Mouse (Mus musculus) thymus, adult 2 months (tissue): ENCODE results near the gene Zscan10.

Source experiments
- CTCF ChIP-seq: fragments of 200-500 bp; IDR thresholded peaks from 2 replicates; pipeline ENCODE4 v1.5.1; 2012; ENCODE audit warnings: mild to moderate bottlenecking, control low read depth, low read length, moderate library complexity, borderline replicate concordance; ENCODE audit not compliant: control insufficient read depth, poor library complexity, insufficient read depth; ENCODE audit errors: extremely low read depth
- POLR2A ChIP-seq: fragments of 200-500 bp; IDR thresholded peaks from 2 replicates; pipeline ENCODE4 v1.6.1; 2012; ENCODE audit warnings: mild to moderate bottlenecking, low read length, control low read depth, moderate library complexity; ENCODE audit not compliant: control insufficient read depth, poor library complexity, insufficient read depth; ENCODE audit errors: extremely low read depth

GRCm38 (mm10) chr17:23587253-23587652, 13.4 kb upstream of the Zscan10 start:
- TF ChIP-seq CTCF, result no peak
- TF ChIP-seq POLR2A, result no peak
